Mouse (Mus musculus) G1E (cell line): ENCODE measurements at regions not wholly inside any gene's neighbourhood (a gene's known extent, or its start where the extent isn't known, plus 50 kb on each side); places are given as distances from the start of the nearest gene placed in this dataset.

ENCODE experiments used
- ATAC-seq: 2 replicates; pipeline ENCODE4 v1.8.0; 2016; ENCODE audit warnings: mild to moderate bottlenecking; ENCODE audit not compliant: insufficient number of reproducible peaks, poor library complexity, low FRiP score, severe bottlenecking; ENCODE audit errors: extremely low read depth
- DNase-seq: peaks from one replicate; pipeline ENCODE4 v3.0.0; 2012; ENCODE audit warnings: low spot score
- H3K27me3 ChIP-seq: 2 replicates; pipeline ENCODE4 v1.6.1; 2012; ENCODE audit warnings: mild to moderate bottlenecking, low read length, inconsistent platforms; ENCODE audit not compliant: insufficient read depth
- H3K36me3 ChIP-seq: replicated peaks from 2 replicates; pipeline ENCODE3; 2012; ENCODE audit warnings: mild to moderate bottlenecking, inconsistent platforms
- H3K4me1 ChIP-seq: 2 replicates; pipeline ENCODE4 v1.6.1; 2012; ENCODE audit warnings: low read depth, low read length, inconsistent platforms, mixed read lengths; ENCODE audit not compliant: insufficient read depth
- H3K4me3 ChIP-seq: 2 replicates; pipeline ENCODE4 v1.5.1; 2012; ENCODE audit warnings: low read depth, mild to moderate bottlenecking, inconsistent platforms, low read length, moderate library complexity, mixed read lengths
- H3K9me3 ChIP-seq: replicated peaks from 2 replicates; pipeline ENCODE4 v1.6.1; 2012; ENCODE audit warnings: inconsistent platforms
- CTCF ChIP-seq: IDR thresholded peaks from 2 replicates; pipeline ENCODE4 v1.5.1; 2012; ENCODE audit warnings: low read depth, low read length, inconsistent platforms, mixed read lengths
- GATA1 ChIP-seq: IDR thresholded peaks from 2 replicates; pipeline ENCODE4 v1.6.1; 2012; ENCODE audit warnings: borderline replicate concordance, low read length, inconsistent platforms, mixed read lengths
- GATA2 ChIP-seq: IDR thresholded peaks from 2 replicates; pipeline ENCODE4 v1.6.1; 2012; ENCODE audit warnings: low read depth, low read length, inconsistent platforms, borderline replicate concordance
- POLR2AphosphoS5 ChIP-seq: IDR thresholded peaks from 2 replicates; pipeline ENCODE4 v1.6.1; 2012; ENCODE audit warnings: low read depth, low read length, inconsistent platforms; ENCODE audit not compliant: insufficient replicate concordance
- TAL1 ChIP-seq: conservative IDR thresholded peaks from 2 replicates; pipeline ENCODE4 v1.6.1; 2012; ENCODE audit warnings: low read depth, low read length, inconsistent platforms, mixed read lengths

DNA sequence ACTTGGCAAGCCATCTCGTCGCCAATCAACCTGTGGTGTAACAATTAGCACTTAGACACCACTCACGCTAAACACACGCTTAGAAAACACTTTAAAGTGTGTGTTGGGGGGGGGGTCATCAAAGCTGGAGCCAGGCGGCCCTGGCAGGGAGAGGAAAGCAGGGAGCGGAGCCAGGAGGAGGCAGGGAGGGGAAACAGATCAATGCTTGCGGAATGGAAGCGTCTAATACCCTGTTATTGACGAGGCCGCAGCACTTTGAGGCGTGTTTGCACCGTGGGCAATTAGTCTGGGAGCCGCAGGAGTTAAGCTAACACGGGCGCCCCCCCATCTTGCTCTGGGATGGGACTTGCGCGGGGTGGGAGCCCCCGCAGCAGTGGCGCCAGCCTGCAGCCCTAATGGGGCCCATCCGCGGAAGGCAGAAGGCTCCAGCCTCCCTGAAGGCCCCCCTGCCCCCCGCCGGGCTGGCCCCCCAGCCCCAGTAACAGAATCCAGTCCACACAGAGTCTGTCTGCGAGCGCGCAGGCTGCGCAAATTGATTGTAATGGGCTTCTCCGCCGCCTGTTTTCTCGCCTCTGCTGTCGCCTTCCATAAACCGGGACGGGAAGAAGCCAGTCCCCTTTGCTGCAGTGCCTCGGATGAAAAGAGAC lies 445.5 kb downstream of the Med13l start:
- no peaks in the 10 kb centered on the region for H3K27me3 ChIP-seq
- peaks cover 94% of the 10 kb centered on the region for H3K9me3 ChIP-seq
- H3K4me3 ChIP-seq: no peak overlapping the region; the same call in 1 of the 2 replicates
- no peak for TF ChIP-seq GATA1
- no peak for TF ChIP-seq CTCF
- no peak for TF ChIP-seq TAL1
- no peak for TF ChIP-seq POLR2AphosphoS5
- TF ChIP-seq GATA2: no peak
- H3K36me3 ChIP-seq: no peaks in the 10 kb centered on the region
- DNase-seq (no peak), ATAC-seq (no peak)
- no peaks in the 10 kb centered on the region for H3K4me1 ChIP-seq

DNA sequence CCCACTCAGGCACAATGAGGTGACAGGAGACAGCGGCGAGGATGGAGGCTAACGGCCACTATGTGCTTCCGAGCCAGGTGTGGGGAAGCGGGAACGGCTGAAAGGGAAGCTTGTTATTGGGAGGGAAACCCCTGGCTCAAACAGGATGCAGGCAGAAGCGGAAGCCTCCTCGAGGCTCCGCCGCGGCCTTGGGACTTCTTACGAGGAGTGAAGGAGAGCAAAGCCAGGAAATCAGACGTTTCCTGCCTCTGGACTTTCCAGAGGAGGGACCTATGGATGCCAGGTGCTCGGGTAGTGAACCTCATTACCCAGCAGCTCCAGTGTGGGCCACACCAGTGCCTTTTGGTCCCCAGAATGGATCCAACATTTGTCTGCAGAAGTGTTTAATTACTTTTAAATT lies 449.6 kb downstream of the Med13l start:
- no peak overlapping the region for H3K4me3 ChIP-seq
- DNase-seq (no peak), ATAC-seq (no peak)
- no peaks in the 10 kb centered on the region for H3K4me1 ChIP-seq
- no peaks in the 10 kb centered on the region for H3K27me3 ChIP-seq
- TF ChIP-seq CTCF (no peak), TAL1 (no peak)
- peaks cover 98% of the 10 kb centered on the region for H3K9me3 ChIP-seq
- no peaks in the 10 kb centered on the region for H3K36me3 ChIP-seq

GRCm38 (mm10) chr5:119015181-119015580 lies 454.7 kb downstream of the Med13l start:
- DNase-seq (no peak), ATAC-seq (no peak)
- Histone ChIP-seq H3K4me3 (no peak overlapping the region), H3K27me3 (no peaks in the 10 kb centered on the region), H3K4me1 (no peaks in the 10 kb centered on the region), H3K9me3 (peaks cover 81% of the 10 kb centered on the region), H3K36me3 (no peaks in the 10 kb centered on the region)
- TF ChIP-seq GATA1: no peak
- TF ChIP-seq CTCF: no peak
- TF ChIP-seq POLR2AphosphoS5: no peak
- TF ChIP-seq TAL1: no peak
- no peak for TF ChIP-seq GATA2

GRCm38 (mm10) chr5:119015606-119016255 lies 455.3 kb downstream of the Med13l start:
- no peak overlapping the region for H3K4me3 ChIP-seq
- DNase-seq (no peak), ATAC-seq (no peak)
- H3K36me3 ChIP-seq: no peaks in the 10 kb centered on the region
- H3K9me3 ChIP-seq: peaks cover 80% of the 10 kb centered on the region
- TF ChIP-seq TAL1 (no peak), GATA1 (no peak), GATA2 (no peak), POLR2AphosphoS5 (no peak), CTCF (no peak)
- H3K27me3 ChIP-seq: no peaks in the 10 kb centered on the region
- no peaks in the 10 kb centered on the region for H3K4me1 ChIP-seq

DNA sequence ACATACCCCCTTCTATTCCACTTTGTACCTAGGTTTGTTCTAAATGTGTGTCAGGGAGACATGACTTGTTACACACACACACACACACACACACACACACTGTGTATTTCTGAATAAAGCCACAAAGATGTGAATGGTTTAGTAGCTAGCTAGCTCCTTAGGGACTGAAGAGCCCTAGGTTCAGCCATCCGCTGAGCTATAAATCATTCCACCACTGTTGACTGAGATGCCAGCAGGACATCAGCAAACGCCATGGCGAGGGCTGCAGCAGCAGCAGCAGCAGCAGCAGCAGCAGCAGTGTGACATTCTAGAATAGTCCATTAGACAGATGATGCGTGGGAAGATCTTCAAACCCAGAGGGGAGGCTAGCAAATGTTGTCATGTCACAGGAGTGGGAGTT lies 455.9 kb downstream of the Med13l start:
- no peaks in the 10 kb centered on the region for H3K4me1 ChIP-seq
- DNase-seq (no peak), ATAC-seq (no peak)
- peaks cover 79% of the 10 kb centered on the region for H3K9me3 ChIP-seq
- no peak overlapping the region for H3K4me3 ChIP-seq
- no peak for TF ChIP-seq CTCF
- no peak for TF ChIP-seq TAL1
- TF ChIP-seq GATA1: no peak
- no peak for TF ChIP-seq POLR2AphosphoS5
- TF ChIP-seq GATA2: no peak
- H3K27me3 ChIP-seq: no peaks in the 10 kb centered on the region
- no peaks in the 10 kb centered on the region for H3K36me3 ChIP-seq

- no peak for DNase-seq
- no peak for TF ChIP-seq TAL1
- TF ChIP-seq CTCF: no peak
- TF ChIP-seq GATA2: no peak
- TF ChIP-seq POLR2AphosphoS5: no peak
- no peak for TF ChIP-seq GATA1
- no peak for ATAC-seq
- H3K36me3 ChIP-seq: no peaks in the 10 kb centered on the region
- H3K4me1 ChIP-seq: no peaks in the 10 kb centered on the region
- peaks cover 92% of the 10 kb centered on the region for H3K9me3 ChIP-seq
- no peaks in the 10 kb centered on the region for H3K27me3 ChIP-seq
- H3K4me3 ChIP-seq: no peak overlapping the region
These were observed 463.5 kb downstream of the Med13l start for GRCm38 (mm10) chr5:119023947-119024346.
